Comparison of ENCODE assay signal across 13 mouse cellular contexts in the genomic region with DNA sequence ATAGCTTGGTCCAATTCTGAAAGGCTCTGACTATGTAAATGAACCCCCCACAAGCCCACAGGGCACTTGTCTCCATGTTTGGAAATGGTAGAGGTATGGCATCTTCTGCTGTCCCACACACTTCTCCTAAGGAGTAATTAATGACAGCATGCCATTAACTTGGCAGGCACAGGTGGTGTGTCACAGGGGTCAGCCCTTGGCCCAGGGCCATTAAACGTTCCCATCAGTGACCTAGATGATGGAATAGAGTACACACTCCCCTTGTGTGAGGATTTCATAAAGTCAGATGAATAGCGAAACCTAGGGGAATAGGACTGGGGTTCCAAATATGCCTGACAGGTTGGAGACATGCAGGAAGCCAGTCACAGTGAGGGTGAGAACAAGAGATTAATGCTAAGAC.
DNase-seq lines count a peak whose midpoint lies in the region.
"Had no signal": no experiment of that assay in that cellular context is flagged by ENCODE, and none has a peak within 500 bp of the region (broad histone marks: within the 10 kb centered on the region; RNA-seq: fewer than 3 reads in every experiment).

No protein-coding gene starts in this region.

- peak; percentile 21 to 40 for DNase-seq in adrenal gland, adult (ENCODE audit: inconsistent age in 2 of 2, low spot score in 1 of 2)
- DNase-seq in adrenal gland, adult 8-10 months = no peak
- DNase-seq in cerebellum, adult 11 months = peak; percentile 9
- DNase-seq in cerebellum, adult 8-10 months = no peak
- DNase-seq in cerebellum, adult 9-11 months = peak; percentile 40
- no peak for DNase-seq in cerebellum, postnatal 4 days (ENCODE audit: low spot score in 2 of 2)
- DNase-seq in cerebellum, postnatal 25 days = peak; percentile 19 to 22
- DNase-seq in left cerebral cortex, postnatal 14 days (ENCODE audit: low spot score in 2 of 2) = no peak
- DNase-seq: forebrain, postnatal 0 days; gastrocnemius, adult 2 months; gastrocnemius, postnatal 25 days; heart, adult 2 months; kidney, adult 2 months had no signal

- intact Hi-C loops in left cerebral cortex, postnatal 14 days (cut with DNase I) = no loop called here

Comparison
In these comparisons a context has a peak if more than half of its experiments do, and no peak if none do; other contexts are left out.
1. DNase-seq: peak in adrenal gland, adult (2 of 2), cerebellum, adult 11 months (single experiment), cerebellum, adult 9-11 months (single experiment) and cerebellum, postnatal 25 days (2 of 2); none in adrenal gland, adult 8-10 months (single experiment), cerebellum, adult 8-10 months (single experiment), cerebellum, postnatal 4 days (0 of 2) and left cerebral cortex, postnatal 14 days (0 of 2).